In genomic region chr9:70053411-70053810, GRCm38 (mm10) we compare ENCODE assay signal across 18 mouse cellular contexts. TPM values are rescaled to one million over a fixed set of nuclear protein-coding genes. Genes with fewer than 3 reads are reported as not detected.
A peak's percentile ranks its signal among the peaks of the same experiment; 100 is the strongest.
DNase-seq lines count a peak whose midpoint lies in the region.
"Had no signal": no experiment of that assay in that cellular context is flagged by ENCODE, and none has a peak within 500 bp of the region (broad histone marks: within the 10 kb centered on the region; RNA-seq: fewer than 3 reads in every experiment).

No protein-coding gene starts in this region.

- intact Hi-C loops in heart, postnatal 25 days (cut with DNase I): no loop called here

- DNase-seq in 3134 (ENCODE audit: extremely low read depth, insufficient read length, low spot score) (peak; percentile 56), 3T3-L1 (ENCODE audit: low read depth, low spot score) (peak; percentile 73), R1 (ENCODE audit: low read depth, low spot score) (peak; percentile 66)
- peak; percentile 59 for DNase-seq in retina, postnatal 1 day
- DNase-seq in cerebellum, adult 9-10 months: no peak
- DNase-seq in testis, postnatal 14 days (ENCODE audit: low spot score): no peak
- DNase-seq in heart, postnatal 25 days (ENCODE audit: low spot score): no peak
- DNase-seq: adrenal gland, adult 2 months; adrenal gland, postnatal 25 days; cerebellum, adult 18-20 months; cerebellum, postnatal 14 days; embryo, embryonic 11 days; gastrocnemius, adult 2 months; gastrocnemius, postnatal 25 days; heart, postnatal 4 days had no signal

RNA-seq across cellular contexts. Expression of gene Gcnt3, which starts 15.5 kb away (rescaled TPM):
- total RNA-seq in heart, postnatal 25 days (2021): under 1 TPM in 1 of 2 experiments, not detected in 1; 0.08 TPM
- total RNA-seq: adrenal gland, postnatal 25 days; common myeloid progenitor, adult 5-6 weeks; gastrocnemius, adult 2 months; gastrocnemius, postnatal 25 days; granulocyte monocyte progenitor cell, adult 5-6 weeks; heart, postnatal 4 days; hindbrain, postnatal 0 days had no signal

RNA-seq across cellular contexts. Expression of gene Gtf2a2, which starts 41.1 kb away (rescaled TPM):
- 10 to 100 TPM; 51.3 to 58.7 TPM for total RNA-seq in heart, postnatal 25 days (2021)

Comparison
In these comparisons a context has a peak if more than half of its experiments do, and no peak if none do; other contexts are left out.
1. DNase-seq: peak in 3134 (single experiment), 3T3-L1 (single experiment), R1 (single experiment) and retina, postnatal 1 day (single experiment); none in cerebellum, adult 9-10 months (single experiment), testis, postnatal 14 days (single experiment) and heart, postnatal 25 days (single experiment).